Mouse (Mus musculus) kidney, embryonic 15.5 days (tissue): ENCODE measurements around the gene Creb3l4. TPM values are rescaled to one million over a fixed set of nuclear protein-coding genes. Genes with fewer than 3 reads are reported as not detected.

ENCODE experiments used
- ATAC-seq: fragments of 200-750 bp; cut with Nextera tagmentation; replicated peaks from 2 replicates; pipeline ENCODE4 v1.8.0; 2017; ENCODE audit warnings: moderate TSS enrichment; ENCODE audit not compliant: low FRiP score
- H3K27ac ChIP-seq: fragments of 300-500 bp; sonication (generic); 2 replicates; pipeline ENCODE4 v1.5.1; 2015; ENCODE audit warnings: mild to moderate bottlenecking, inconsistent platforms
- H3K27me3 ChIP-seq: fragments of 300-500 bp; sonication (generic); 2 replicates; pipeline ENCODE4 v1.6.1; 2015; ENCODE audit warnings: inconsistent platforms
- H3K36me3 ChIP-seq: fragments of 300-500 bp; sonication (generic); 2 replicates; pipeline ENCODE4 v1.6.1; 2015; ENCODE audit warnings: inconsistent platforms
- H3K4me1 ChIP-seq: fragments of 300-500 bp; sonication (generic); 2 replicates; pipeline ENCODE4 v1.6.1; 2015; ENCODE audit warnings: inconsistent platforms
- H3K4me2 ChIP-seq: fragments of 300-500 bp; sonication (generic); 2 replicates; pipeline ENCODE4 v1.6.1; 2015; ENCODE audit warnings: moderate library complexity, mild to moderate bottlenecking, inconsistent platforms
- H3K4me3 ChIP-seq: fragments of 300-500 bp; sonication (generic); replicated peaks from 2 replicates; pipeline ENCODE4 v1.5.1; 2015; ENCODE audit warnings: mild to moderate bottlenecking, inconsistent platforms
- H3K9ac ChIP-seq: fragments of 300-500 bp; sonication (generic); 2 replicates; pipeline ENCODE4 v1.6.1; 2015; ENCODE audit warnings: mild to moderate bottlenecking, inconsistent platforms
- H3K9me3 ChIP-seq: fragments of 300-500 bp; sonication (generic); replicated peaks from 2 replicates; pipeline ENCODE4 v1.6.1; 2016; ENCODE audit warnings: inconsistent platforms
- WGBS: fragments of 180-500 bp; shearing (Covaris S2); methylation state at CpG from one replicate; pipeline ENCODE4 v1.1.7; 2015; ENCODE audit warnings: mixed read lengths; 5-methylcytosine and 5-hydroxymethylcytosine counted together
- polyA plus RNA-seq: library from polyadenylated mRNA; unstranded; fragments of >200 nt; fragmentation: Nextera tagmentation; extraction: Ambion mirVana; gene quantifications from 2 replicates; pipeline ENCODE4 v1.2.1, GENCODE M21; 2015

Creb3l4 gene
- polyA plus RNA-seq, 1 experiment from 2014 or later = 3.7 TPM

DNA sequence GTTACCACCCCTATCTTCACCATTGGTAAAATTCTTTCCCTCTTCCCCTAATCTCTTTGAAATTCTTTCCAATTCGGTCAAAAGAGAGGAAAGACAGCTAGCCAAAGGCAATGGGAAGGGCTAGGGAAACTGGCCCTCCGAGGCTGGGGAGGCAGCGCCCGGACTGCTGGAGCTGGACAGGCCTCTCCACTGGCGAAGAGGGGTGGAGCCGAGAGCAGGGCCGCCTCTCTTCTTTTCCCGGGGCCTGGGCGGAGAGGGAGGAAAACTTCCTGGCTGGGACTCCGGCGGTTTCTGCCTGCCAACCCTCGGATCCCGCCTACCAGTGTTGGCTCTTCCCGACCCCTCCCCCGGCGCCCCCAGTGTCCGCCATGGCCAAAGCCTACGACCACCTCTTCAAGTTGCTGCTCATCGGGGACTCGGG, 22.8 kb downstream of the Creb3l4 start:
- Histone ChIP-seq H3K9me3 (no peaks in the 10 kb centered on the region), H3K4me3 (peak overlapping the region; percentile 57), H3K4me1 (peaks cover 30% of the 10 kb centered on the region), H3K4me2 (peak overlapping the region; percentile 76), H3K27me3 (no peaks in the 10 kb centered on the region), H3K36me3 (peaks cover 28% of the 10 kb centered on the region), H3K27ac (peak overlapping the region; percentile 92), H3K9ac (peak overlapping the region; percentile 56)
- under 1% methylated on average over 20 of the region's 20 CpGs for WGBS
- ATAC-seq = peak; percentile 92

DNA sequence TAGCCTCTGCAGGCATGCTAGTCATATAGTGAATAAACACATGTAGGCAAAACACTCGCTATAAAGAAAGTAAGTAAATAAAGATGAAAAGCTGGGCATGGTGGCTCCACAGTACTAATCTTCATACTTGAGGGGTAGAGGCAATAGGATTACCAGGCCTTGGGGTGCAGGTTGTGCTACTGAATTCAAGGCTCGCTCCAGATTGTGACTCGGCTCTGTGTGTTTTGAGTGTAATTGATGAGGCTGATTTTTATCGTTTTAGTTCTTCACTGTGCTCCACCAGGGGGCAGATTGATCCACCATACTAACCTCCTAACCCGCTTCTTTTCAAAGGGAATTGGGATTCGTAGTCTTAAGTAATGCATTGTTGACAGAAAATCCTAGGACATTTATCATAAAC, 23.2 kb downstream of the Creb3l4 start:
- 13% methylated on average over 6 of the region's 6 CpGs for WGBS
- peak overlapping the region; percentile 57 for H3K4me3 ChIP-seq
- H3K27me3 ChIP-seq = no peaks in the 10 kb centered on the region
- H3K4me1 ChIP-seq = peaks cover 30% of the 10 kb centered on the region
- no peaks in the 10 kb centered on the region for H3K9me3 ChIP-seq
- H3K4me2 ChIP-seq = peak overlapping the region; percentile 76
- H3K9ac ChIP-seq = peak overlapping the region; percentile 56
- H3K36me3 ChIP-seq = peaks cover 23% of the 10 kb centered on the region
- H3K27ac ChIP-seq = peak overlapping the region; percentile 92
- ATAC-seq = 0 out of 2 replicates have a peak, but pooled peaks have one; percentile 33

GRCm38 (mm10) chr3:90215825-90216380, 27.4 kb downstream of the Creb3l4 start:
- peaks cover 33% of the 10 kb centered on the region for H3K4me1 ChIP-seq
- H3K4me2 ChIP-seq = no peak overlapping the region
- H3K4me3 ChIP-seq = no peak overlapping the region
- no peak overlapping the region for H3K27ac ChIP-seq
- H3K36me3 ChIP-seq = peaks cover 18% of the 10 kb centered on the region
- no peak for ATAC-seq
- H3K27me3 ChIP-seq = no peaks in the 10 kb centered on the region
- WGBS = 50% methylated on average over 1 of the region's 1 CpGs
- no peak overlapping the region for H3K9ac ChIP-seq
- no peaks in the 10 kb centered on the region for H3K9me3 ChIP-seq

GRCm38 (mm10) chr3:90213956-90214684, 29.2 kb downstream of the Creb3l4 start:
- Histone ChIP-seq H3K4me2 (peak overlapping the region; percentile 70), H3K4me1 (peaks cover 29% of the 10 kb centered on the region), H3K4me3 (peak overlapping the region; percentile 70), H3K27ac (peak overlapping the region; percentile 86; the same call in 1 of the 2 replicates), H3K36me3 (peaks cover 36% of the 10 kb centered on the region), H3K9me3 (no peaks in the 10 kb centered on the region), H3K27me3 (no peaks in the 10 kb centered on the region), H3K9ac (peak overlapping the region; percentile 77)
- WGBS = 10% methylated on average over 12 of the region's 12 CpGs
- 0 out of 2 replicates have a peak, but pooled peaks have one; percentile 44 for ATAC-seq

DNA sequence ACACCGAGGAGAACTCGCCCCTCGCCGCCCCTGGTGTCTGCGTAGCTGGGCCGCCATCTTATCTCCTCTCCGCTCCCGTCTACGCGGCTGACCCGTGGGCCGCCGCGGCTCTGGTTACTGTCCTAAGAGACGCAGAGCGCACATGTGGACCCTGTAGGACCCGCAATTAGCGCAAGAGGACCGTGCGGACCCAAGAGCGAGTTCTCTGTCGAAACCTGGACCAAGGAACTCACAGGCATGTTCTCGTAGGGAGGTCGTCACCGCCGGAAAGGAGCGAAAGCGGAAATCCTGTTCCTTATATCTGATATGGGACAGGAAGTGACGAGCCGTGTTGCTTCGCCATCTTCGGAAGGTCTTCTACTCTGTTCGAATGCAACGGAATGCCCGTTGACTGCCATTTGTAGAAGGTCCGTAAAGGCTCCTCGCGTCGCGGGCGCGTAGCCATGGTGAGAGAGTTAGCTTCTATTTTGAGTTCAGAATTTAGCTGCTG, 29.9 kb downstream of the Creb3l4 start, which contains the start of the genes Rps27 and Rab13:
Gene Rps27, minus strand, starts transcription at position 275 of the 490 bp plus-strand sequence.
Gene Rab13, plus strand, starts transcription at position 319 of the 490 bp plus-strand sequence.
- peak; percentile 95 for ATAC-seq
- Histone ChIP-seq H3K27ac (peak within 1 kb of the TSS; percentile 86), H3K36me3 (peaks cover 43% of the 10 kb centered on the region), H3K27me3 (no peaks in the 10 kb centered on the region), H3K4me3 (peak within 1 kb of the TSS; percentile 70), H3K9ac (peak within 1 kb of the TSS; percentile 77), H3K4me2 (peak within 1 kb of the TSS; percentile 92), H3K9me3 (no peaks in the 10 kb centered on the region), H3K4me1 (peaks cover 32% of the 10 kb centered on the region)
- WGBS = under 1% methylated on average over 42 of the region's 42 CpGs

GRCm38 (mm10) chr3:90212723-90213122, 30.6 kb downstream of the Creb3l4 start:
- H3K4me3 ChIP-seq = peak overlapping the region; percentile 70
- peak overlapping the region; percentile 92 for H3K4me2 ChIP-seq
- peak overlapping the region; percentile 77 for H3K9ac ChIP-seq
- no peaks in the 10 kb centered on the region for H3K9me3 ChIP-seq
- H3K27ac ChIP-seq = no peak overlapping the region
- peaks cover 50% of the 10 kb centered on the region for H3K36me3 ChIP-seq
- H3K4me1 ChIP-seq = peaks cover 32% of the 10 kb centered on the region
- 8% methylated on average over 5 of the region's 5 CpGs for WGBS
- H3K27me3 ChIP-seq = no peaks in the 10 kb centered on the region
- ATAC-seq = no peak

DNA sequence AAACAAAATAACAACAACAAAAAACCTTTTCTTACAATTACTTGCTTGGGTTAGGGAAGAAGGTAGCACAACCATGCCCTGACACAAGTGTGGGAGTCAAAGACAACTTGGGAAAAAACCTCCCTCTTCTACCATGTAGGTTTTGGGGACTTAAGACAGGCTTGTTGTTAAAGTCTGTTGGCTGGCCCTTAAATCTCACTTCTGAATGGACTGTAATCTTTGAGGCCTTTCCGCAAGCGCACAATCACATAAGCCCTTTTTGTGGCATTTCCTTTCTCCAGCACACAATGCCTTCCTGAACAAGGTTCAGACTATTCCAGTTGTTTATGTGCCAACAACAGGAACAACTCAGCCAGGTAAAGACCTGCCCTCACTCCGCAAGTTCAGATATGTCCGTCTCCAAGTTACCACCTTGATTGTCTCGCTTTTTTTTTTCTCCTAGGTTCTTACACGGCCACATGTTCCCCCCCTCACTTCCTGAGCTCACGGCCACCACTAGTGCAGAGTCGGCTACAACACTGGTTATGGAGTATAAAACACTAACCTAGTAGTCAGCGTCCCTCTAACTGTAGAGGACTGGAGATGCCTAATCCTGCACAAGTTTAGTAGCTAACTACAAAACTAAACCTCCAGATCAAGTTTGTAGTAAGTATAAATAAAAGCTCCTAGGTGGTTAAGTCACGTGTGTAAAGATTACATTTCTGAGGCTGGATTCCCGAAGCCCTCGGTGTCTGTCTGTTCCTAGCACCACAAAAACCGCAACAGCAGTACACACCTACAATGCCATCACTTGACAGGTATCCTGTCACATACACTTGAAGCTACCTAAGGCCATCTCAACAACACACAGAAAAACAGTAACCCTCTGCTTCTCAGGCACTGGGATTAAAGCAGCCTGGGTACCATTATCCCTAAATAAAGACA, 31.6 kb downstream of the Creb3l4 start:
- Histone ChIP-seq H3K4me3 (peak overlapping the region; percentile 70), H3K27me3 (no peaks in the 10 kb centered on the region), H3K4me1 (peaks cover 32% of the 10 kb centered on the region), H3K9me3 (no peaks in the 10 kb centered on the region), H3K4me2 (peak overlapping the region; percentile 92), H3K27ac (no peak overlapping the region), H3K36me3 (peaks cover 58% of the 10 kb centered on the region), H3K9ac (peak overlapping the region; percentile 77; the same call in 1 of the 2 replicates)
- 76% methylated on average over 13 of the region's 13 CpGs for WGBS
- no peak for ATAC-seq

- no peak overlapping the region for H3K27ac ChIP-seq
- H3K9ac ChIP-seq = no peak overlapping the region
- H3K4me3 ChIP-seq = no peak overlapping the region
- H3K9me3 ChIP-seq = no peaks in the 10 kb centered on the region
- peaks cover 32% of the 10 kb centered on the region for H3K4me1 ChIP-seq
- H3K27me3 ChIP-seq = no peaks in the 10 kb centered on the region
- ATAC-seq = no peak
- 93% methylated on average over 5 of the region's 5 CpGs for WGBS
- H3K4me2 ChIP-seq = no peak overlapping the region
- H3K36me3 ChIP-seq = peaks cover 61% of the 10 kb centered on the region
Observed at GRCm38 (mm10) chr3:90209908-90210566, 33.3 kb downstream of the Creb3l4 start.

- no peaks in the 10 kb centered on the region for H3K9me3 ChIP-seq
- 93% methylated on average over 2 of the region's 2 CpGs for WGBS
- no peak overlapping the region for H3K9ac ChIP-seq
- H3K27ac ChIP-seq = no peak overlapping the region
- no peak for ATAC-seq
- H3K27me3 ChIP-seq = no peaks in the 10 kb centered on the region
- H3K4me2 ChIP-seq = no peak overlapping the region
- H3K4me3 ChIP-seq = no peak overlapping the region
- H3K36me3 ChIP-seq = peaks cover 61% of the 10 kb centered on the region
- H3K4me1 ChIP-seq = peaks cover 27% of the 10 kb centered on the region
Observed at GRCm38 (mm10) chr3:90208662-90209061, 34.6 kb downstream of the Creb3l4 start.

DNA sequence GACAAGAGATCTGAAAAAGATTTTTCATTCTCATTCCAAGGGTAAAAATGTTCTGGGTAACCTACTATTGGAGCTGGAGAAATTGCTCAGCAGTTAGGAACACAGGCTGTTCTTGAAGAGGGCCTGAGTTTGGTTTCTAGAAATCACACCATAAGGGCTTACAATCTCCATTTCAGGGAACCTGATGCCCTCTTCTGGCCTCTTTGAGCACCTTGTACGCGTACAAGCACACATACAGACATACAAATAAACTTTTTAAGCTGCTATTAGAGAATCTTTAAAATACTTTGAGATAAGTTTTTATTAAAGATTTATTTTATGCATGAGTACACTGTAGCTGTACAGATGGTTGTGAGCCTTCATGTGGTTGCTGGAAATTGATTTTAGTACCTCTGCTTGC, 38.7 kb downstream of the Creb3l4 start:
- Histone ChIP-seq H3K9ac (no peak overlapping the region), H3K36me3 (peaks cover 30% of the 10 kb centered on the region), H3K4me3 (no peak overlapping the region), H3K4me1 (peaks cover 12% of the 10 kb centered on the region), H3K27me3 (no peaks in the 10 kb centered on the region), H3K27ac (no peak overlapping the region), H3K9me3 (no peaks in the 10 kb centered on the region), H3K4me2 (no peak overlapping the region)
- WGBS = 94% methylated on average over 2 of the region's 2 CpGs
- ATAC-seq = no peak

GRCm38 (mm10) chr3:90203619-90204018, 39.7 kb downstream of the Creb3l4 start:
- no peaks in the 10 kb centered on the region for H3K27me3 ChIP-seq
- H3K27ac ChIP-seq = 0 out of 2 replicates have a peak overlapping the region, but pooled peaks have one; percentile 6
- H3K9ac ChIP-seq = no peak overlapping the region
- WGBS = 68% methylated on average over 5 of the region's 5 CpGs
- no peak overlapping the region for H3K4me2 ChIP-seq
- no peak overlapping the region for H3K4me3 ChIP-seq
- H3K36me3 ChIP-seq = peaks cover 20% of the 10 kb centered on the region
- H3K4me1 ChIP-seq = peaks cover 10% of the 10 kb centered on the region
- H3K9me3 ChIP-seq = no peaks in the 10 kb centered on the region
- ATAC-seq = peak; percentile 30; the same call in 1 of the 2 replicates
